Mouse (Mus musculus): Measurements from ENCODE around the gene Rab40c. TPM values are rescaled to one million over a fixed set of nuclear protein-coding genes. Genes with fewer than 3 reads are reported as not detected.

Rab40c gene
- polyA plus RNA-seq, 1 experiment from 2014 or later: 11.0 TPM

DNA sequence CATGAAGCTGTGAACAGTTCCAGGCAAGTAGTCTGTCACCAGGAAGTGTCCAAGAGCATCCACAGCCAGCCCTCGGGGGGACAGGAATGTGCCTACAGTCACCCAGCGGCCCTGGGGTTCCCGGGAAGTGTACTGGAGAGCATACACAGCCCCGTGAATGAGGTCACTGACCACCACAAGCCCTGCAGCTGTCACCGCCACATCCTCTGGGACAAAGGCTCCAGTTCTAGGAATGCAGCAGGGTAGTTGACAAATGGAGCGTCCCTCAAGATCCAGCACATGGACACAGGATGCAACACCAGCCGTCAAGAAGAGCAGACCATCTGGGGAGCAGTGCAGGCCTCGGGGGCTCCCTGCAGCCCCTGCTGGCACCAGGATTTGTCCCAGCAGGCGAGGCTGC lies 24.2 kb upstream of the Rab40c start:
- 75% methylated on average over 9 of the region's 9 CpGs for WGBS (ENCODE audit: insufficient replicate concordance)
- peaks cover 9% of the 10 kb centered on the region for H3K4me1 ChIP-seq (ENCODE audit: control insufficient read depth, insufficient read depth, low read length)
- no peaks in the 10 kb centered on the region for H3K27me3 ChIP-seq (ENCODE audit: control insufficient read depth, insufficient read depth, low read length)
- H3K36me3 ChIP-seq (ENCODE audit: control insufficient read depth, insufficient read depth, low read length): no peaks in the 10 kb centered on the region
- H3K4me2 ChIP-seq: peak overlapping the region; percentile 43
- H3K4me3 ChIP-seq (ENCODE audit: low read depth, low read length): no peak overlapping the region
- ATAC-seq (replicated peaks; ENCODE audit: insufficient number of reproducible peaks, low FRiP score, low TSS enrichment): no peak
- 0 out of 2 replicates have a peak overlapping the region, but pooled peaks have one; percentile 34 for H3K9ac ChIP-seq (ENCODE audit: low read depth, low read length)
- H3K9me3 ChIP-seq (replicated peaks; ENCODE audit: control insufficient read depth, low read length): no peaks in the 10 kb centered on the region
- H3K27ac ChIP-seq (ENCODE audit: low read depth, low read length): peak overlapping the region; percentile 85

DNA sequence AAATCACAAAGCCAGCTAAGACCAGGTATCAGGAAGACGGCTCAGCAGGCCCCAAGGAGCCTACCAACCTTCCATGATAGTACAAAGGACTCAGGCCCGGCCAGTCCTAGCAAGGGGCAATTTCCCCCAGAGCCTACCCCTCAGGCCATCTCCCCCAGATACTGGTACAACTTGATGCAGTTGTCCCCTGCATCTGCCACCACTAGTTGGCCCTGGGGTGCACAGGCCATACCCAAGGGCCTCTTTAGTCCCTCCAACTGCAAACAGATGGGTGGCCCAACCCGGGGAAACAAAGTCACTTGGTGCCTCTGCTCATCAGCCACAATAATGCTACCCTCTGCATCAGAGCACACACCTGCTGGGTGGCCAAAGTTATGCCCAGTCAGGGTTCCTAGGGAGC lies 23.7 kb upstream of the Rab40c start:
- Histone ChIP-seq H3K4me3 (ENCODE audit: low read depth, low read length) (0 out of 2 replicates have a peak overlapping the region, but pooled peaks have one; percentile 3), H3K9me3 (replicated peaks; ENCODE audit: control insufficient read depth, low read length) (no peaks in the 10 kb centered on the region), H3K36me3 (ENCODE audit: control insufficient read depth, insufficient read depth, low read length) (no peaks in the 10 kb centered on the region), H3K4me2 (peak overlapping the region; percentile 43), H3K4me1 (ENCODE audit: control insufficient read depth, insufficient read depth, low read length) (peaks cover 9% of the 10 kb centered on the region), H3K9ac (ENCODE audit: low read depth, low read length) (peak overlapping the region; percentile 34; the same call in 1 of the 2 replicates), H3K27ac (ENCODE audit: low read depth, low read length) (peak overlapping the region; percentile 85), H3K27me3 (ENCODE audit: control insufficient read depth, insufficient read depth, low read length) (no peaks in the 10 kb centered on the region)
- WGBS (ENCODE audit: insufficient replicate concordance): 67% methylated on average over 3 of the region's 3 CpGs
- no peak for ATAC-seq (replicated peaks; ENCODE audit: insufficient number of reproducible peaks, low FRiP score, low TSS enrichment)

DNA sequence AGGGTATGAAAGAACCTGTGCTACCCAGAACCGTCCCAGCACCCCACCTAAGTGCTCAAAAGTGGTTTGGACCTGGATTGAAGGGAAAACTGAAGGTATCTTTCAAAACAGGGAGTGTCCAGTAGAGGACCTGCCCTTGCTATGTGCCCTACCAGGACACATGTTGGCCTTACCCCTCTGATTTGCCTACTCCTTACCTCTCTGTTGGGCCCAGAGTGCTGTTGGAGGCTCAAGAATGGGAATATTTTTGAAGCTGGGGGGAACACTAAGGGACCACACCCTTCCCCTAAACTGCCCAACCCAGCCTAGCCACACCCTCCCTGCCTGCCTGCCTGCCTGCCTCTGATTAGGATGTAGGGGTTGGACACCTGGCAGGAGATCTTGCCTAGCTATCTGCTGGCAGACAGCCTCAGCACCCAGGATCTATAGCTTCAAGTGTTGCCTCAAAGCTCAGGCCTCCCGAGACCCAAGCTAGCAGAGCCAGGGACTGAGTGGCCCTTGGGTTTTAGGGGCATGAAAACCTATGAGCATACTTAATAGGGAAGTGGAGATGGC lies 23.1 kb upstream of the Rab40c start:
- ATAC-seq (replicated peaks; ENCODE audit: insufficient number of reproducible peaks, low FRiP score, low TSS enrichment): peak; percentile 82
- 70% methylated on average over 2 of the region's 2 CpGs for WGBS (ENCODE audit: insufficient replicate concordance)
- H3K4me2 ChIP-seq: peak overlapping the region; percentile 69
- H3K36me3 ChIP-seq (ENCODE audit: control insufficient read depth, insufficient read depth, low read length): no peaks in the 10 kb centered on the region
- H3K27ac ChIP-seq (ENCODE audit: low read depth, low read length): peak overlapping the region; percentile 88
- peak overlapping the region; percentile 99 for H3K9ac ChIP-seq (ENCODE audit: low read depth, low read length)
- H3K4me3 ChIP-seq (ENCODE audit: low read depth, low read length): peak overlapping the region; percentile 88
- peaks cover 9% of the 10 kb centered on the region for H3K4me1 ChIP-seq (ENCODE audit: control insufficient read depth, insufficient read depth, low read length)
- H3K9me3 ChIP-seq (replicated peaks; ENCODE audit: control insufficient read depth, low read length): no peaks in the 10 kb centered on the region
- H3K27me3 ChIP-seq (ENCODE audit: control insufficient read depth, insufficient read depth, low read length): no peaks in the 10 kb centered on the region

DNA sequence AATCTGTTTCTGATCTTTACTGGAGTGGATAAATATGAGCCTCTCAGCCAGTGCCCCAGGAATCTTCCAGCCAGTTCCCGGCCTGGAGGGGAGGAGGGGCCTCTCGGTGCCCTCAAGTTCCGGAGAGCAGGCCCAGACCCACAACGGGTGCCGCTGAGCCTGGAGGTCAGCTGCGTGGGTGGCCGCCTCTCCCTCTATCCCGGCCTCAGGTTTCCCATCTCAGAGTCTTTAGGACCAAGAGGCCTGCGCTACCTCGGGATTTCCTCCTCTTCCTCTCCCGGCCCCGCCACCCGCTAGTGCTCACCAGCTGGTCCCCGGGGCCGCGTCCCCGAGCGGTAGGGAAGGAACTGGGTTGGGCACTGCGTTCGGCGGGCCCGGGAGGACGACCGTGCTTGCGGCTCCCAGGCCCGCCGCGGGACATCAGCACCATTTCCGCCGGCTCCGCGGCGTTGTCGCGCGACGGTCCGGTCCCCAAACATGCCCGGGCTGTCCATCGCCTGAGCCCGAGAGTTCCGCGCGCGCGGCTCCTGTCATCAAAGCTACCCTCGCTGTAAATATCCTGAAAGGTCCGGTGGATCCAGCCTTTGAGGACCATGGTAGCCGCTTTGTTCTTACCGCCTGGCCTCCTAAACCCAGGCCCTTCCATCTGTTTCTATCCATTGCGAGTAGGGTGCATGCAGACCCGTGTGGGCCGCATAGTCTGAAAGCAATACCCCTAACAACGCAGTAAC lies 22.1 kb upstream of the Rab40c start:
- peak overlapping the region; percentile 99 for H3K9ac ChIP-seq (ENCODE audit: low read depth, low read length)
- H3K27me3 ChIP-seq (ENCODE audit: control insufficient read depth, insufficient read depth, low read length): no peaks in the 10 kb centered on the region
- ATAC-seq (replicated peaks; ENCODE audit: insufficient number of reproducible peaks, low FRiP score, low TSS enrichment): no peak
- H3K36me3 ChIP-seq (ENCODE audit: control insufficient read depth, insufficient read depth, low read length): no peaks in the 10 kb centered on the region
- H3K4me2 ChIP-seq: peak overlapping the region; percentile 69
- H3K4me1 ChIP-seq (ENCODE audit: control insufficient read depth, insufficient read depth, low read length): peaks cover 9% of the 10 kb centered on the region
- H3K4me3 ChIP-seq (ENCODE audit: low read depth, low read length): peak overlapping the region; percentile 88
- no peaks in the 10 kb centered on the region for H3K9me3 ChIP-seq (replicated peaks; ENCODE audit: control insufficient read depth, low read length)
- 3% methylated on average over 54 of the region's 54 CpGs for WGBS (ENCODE audit: insufficient replicate concordance)
- peak overlapping the region; percentile 88 for H3K27ac ChIP-seq (ENCODE audit: low read depth, low read length)

DNA sequence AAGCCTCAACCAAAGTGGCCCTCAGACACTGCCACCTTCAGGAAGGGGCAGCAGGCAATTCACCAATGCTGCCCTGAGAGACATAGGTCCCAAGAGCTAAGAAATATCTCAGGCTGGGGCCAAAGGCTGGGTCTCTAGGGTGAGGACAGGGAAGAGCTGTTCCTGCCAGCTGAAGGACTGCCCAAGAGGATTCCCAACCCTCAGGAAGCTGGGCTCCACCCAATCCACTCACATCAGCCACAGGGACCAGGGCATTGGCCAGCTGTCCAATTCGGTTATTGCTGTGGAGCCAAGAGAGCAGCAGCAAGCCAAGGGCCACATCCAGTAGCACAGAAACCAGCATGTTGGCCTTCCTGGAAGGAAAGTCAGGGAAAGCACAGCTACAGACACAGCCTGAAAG lies 15.0 kb upstream of the Rab40c start:
- Histone ChIP-seq H3K27me3 (ENCODE audit: control insufficient read depth, insufficient read depth, low read length) (no peaks in the 10 kb centered on the region), H3K4me3 (ENCODE audit: low read depth, low read length) (no peak overlapping the region), H3K4me1 (ENCODE audit: control insufficient read depth, insufficient read depth, low read length) (no peaks in the 10 kb centered on the region), H3K4me2 (no peak overlapping the region), H3K36me3 (ENCODE audit: control insufficient read depth, insufficient read depth, low read length) (peaks cover 35% of the 10 kb centered on the region), H3K9me3 (replicated peaks; ENCODE audit: control insufficient read depth, low read length) (no peaks in the 10 kb centered on the region), H3K27ac (ENCODE audit: low read depth, low read length) (no peak overlapping the region), H3K9ac (ENCODE audit: low read depth, low read length) (no peak overlapping the region)
- no peak for ATAC-seq (replicated peaks; ENCODE audit: insufficient number of reproducible peaks, low FRiP score, low TSS enrichment)
- 100% methylated on average over 1 of the region's 1 CpGs for WGBS (ENCODE audit: insufficient replicate concordance)

DNA sequence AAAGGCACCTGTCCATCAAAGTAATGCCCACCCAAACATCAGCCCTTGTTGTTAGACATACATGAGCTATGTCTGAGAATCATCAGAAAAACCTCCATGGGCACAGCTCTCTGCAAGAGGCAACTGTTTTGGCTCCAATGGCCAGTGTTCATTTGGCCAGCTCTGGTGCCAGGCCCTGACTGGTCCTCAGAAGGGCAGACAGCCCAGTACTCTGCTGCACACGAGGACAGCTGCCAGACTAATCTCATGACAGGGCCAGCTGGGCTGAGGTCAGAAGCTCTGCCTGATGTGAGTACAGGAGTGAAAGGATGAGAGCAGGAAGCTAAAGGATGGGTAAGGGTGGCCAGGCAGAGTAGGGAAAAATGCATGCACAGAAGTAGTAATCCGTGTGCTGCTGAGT lies 5.8 kb upstream of the Rab40c start:
- Histone ChIP-seq H3K36me3 (ENCODE audit: control insufficient read depth, insufficient read depth, low read length) (peaks cover 18% of the 10 kb centered on the region), H3K27me3 (ENCODE audit: control insufficient read depth, insufficient read depth, low read length) (no peaks in the 10 kb centered on the region), H3K4me2 (no peak overlapping the region), H3K4me1 (ENCODE audit: control insufficient read depth, insufficient read depth, low read length) (no peaks in the 10 kb centered on the region), H3K27ac (ENCODE audit: low read depth, low read length) (no peak overlapping the region), H3K9ac (ENCODE audit: low read depth, low read length) (no peak overlapping the region), H3K4me3 (ENCODE audit: low read depth, low read length) (no peak overlapping the region), H3K9me3 (replicated peaks; ENCODE audit: control insufficient read depth, low read length) (no peaks in the 10 kb centered on the region)
- ATAC-seq (replicated peaks; ENCODE audit: insufficient number of reproducible peaks, low FRiP score, low TSS enrichment): no peak
- 70% methylated on average over 2 of the region's 2 CpGs for WGBS (ENCODE audit: insufficient replicate concordance)

DNA sequence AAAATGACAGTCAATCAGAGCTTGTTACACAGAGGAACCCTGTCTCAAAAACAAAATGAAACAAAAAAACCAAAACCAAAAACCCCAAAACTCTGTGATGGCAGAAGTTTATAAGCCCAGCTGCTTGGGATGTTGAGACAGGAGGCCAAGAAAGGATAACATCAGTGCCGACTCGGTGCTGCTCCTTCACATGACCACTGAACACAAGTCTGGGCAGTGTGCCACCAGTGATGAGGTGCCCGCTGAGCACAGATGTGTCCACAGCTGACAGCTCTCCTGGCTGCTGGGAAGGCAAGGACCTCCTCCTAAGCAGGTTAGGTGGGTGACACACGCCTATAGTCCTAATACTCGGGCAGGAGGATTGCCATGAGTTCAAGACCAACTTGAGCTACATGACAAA lies 2.6 kb upstream of the Rab40c start:
- H3K9me3 ChIP-seq (replicated peaks; ENCODE audit: control insufficient read depth, low read length): no peaks in the 10 kb centered on the region
- ATAC-seq (replicated peaks; ENCODE audit: insufficient number of reproducible peaks, low FRiP score, low TSS enrichment): no peak
- no peak overlapping the region for H3K9ac ChIP-seq (ENCODE audit: low read depth, low read length)
- H3K27ac ChIP-seq (ENCODE audit: low read depth, low read length): no peak overlapping the region
- H3K36me3 ChIP-seq (ENCODE audit: control insufficient read depth, insufficient read depth, low read length): peaks cover 4% of the 10 kb centered on the region
- H3K4me2 ChIP-seq: no peak overlapping the region
- H3K4me1 ChIP-seq (ENCODE audit: control insufficient read depth, insufficient read depth, low read length): peaks cover 13% of the 10 kb centered on the region
- H3K27me3 ChIP-seq (ENCODE audit: control insufficient read depth, insufficient read depth, low read length): no peaks in the 10 kb centered on the region
- H3K4me3 ChIP-seq (ENCODE audit: low read depth, low read length): no peak overlapping the region
- WGBS (ENCODE audit: insufficient replicate concordance): 83% methylated on average over 5 of the region's 5 CpGs

DNA sequence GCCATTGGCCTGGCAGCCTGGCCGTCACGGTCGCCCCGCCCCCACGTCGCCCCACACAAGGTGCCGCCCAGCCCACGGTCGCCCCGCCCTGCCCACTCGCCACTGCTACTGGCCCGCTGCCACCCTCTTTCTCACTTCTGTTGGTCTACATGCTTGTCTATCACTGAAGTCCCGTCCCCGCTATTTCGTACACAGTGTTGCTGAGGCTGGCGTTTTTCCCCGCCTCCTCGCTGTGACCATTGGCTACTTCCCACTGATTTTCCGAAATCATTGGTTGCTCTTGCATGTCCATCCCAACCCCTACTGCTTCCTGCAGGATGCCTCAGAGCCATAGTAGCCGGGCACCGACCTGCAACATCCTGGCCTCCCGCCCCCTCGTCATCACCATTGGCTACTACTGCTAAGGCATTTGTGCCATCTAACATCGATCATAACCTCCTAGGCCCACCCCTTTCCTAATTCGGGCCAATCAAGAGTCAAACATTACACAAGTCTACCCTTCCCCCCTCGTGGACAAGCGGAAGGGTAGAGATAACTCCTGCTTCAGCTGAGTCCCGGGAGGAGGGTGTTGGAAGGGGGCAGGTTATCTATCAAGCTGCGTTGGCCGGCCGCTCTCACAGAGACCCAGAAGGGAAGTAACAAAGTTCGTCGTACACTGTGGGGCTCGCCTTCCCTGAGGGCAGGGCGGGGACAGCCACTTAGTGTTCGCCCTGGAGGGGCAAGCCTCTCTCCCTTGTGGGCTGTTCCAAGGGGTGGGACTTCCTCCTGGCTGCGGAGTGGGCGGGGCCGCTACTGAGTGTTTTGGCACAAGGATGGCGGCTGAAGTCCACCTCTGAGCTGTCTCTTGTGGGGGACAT lies 487 bp upstream of the Rab40c start:
- no peaks in the 10 kb centered on the region for H3K9me3 ChIP-seq (replicated peaks; ENCODE audit: control insufficient read depth, low read length)
- peak; percentile 96 for ATAC-seq (replicated peaks; ENCODE audit: insufficient number of reproducible peaks, low FRiP score, low TSS enrichment)
- no peaks in the 10 kb centered on the region for H3K27me3 ChIP-seq (ENCODE audit: control insufficient read depth, insufficient read depth, low read length)

More for the DNA sequence above, 487 bp upstream of the Rab40c start:
- Histone ChIP-seq H3K4me3 (ENCODE audit: low read depth, low read length) (peak overlapping the region; percentile 95), H3K9ac (ENCODE audit: low read depth, low read length) (peak overlapping the region; percentile 72), H3K4me2 (peak overlapping the region; percentile 97), H3K4me1 (ENCODE audit: control insufficient read depth, insufficient read depth, low read length) (peaks cover 14% of the 10 kb centered on the region), H3K36me3 (ENCODE audit: control insufficient read depth, insufficient read depth, low read length) (0 out of 2 replicates have a peak, but pooled peaks cover 3% of the 10 kb centered on the region), H3K27ac (ENCODE audit: low read depth, low read length) (peak overlapping the region; percentile 94)
- 1% methylated on average over 39 of the region's 40 CpGs for WGBS (ENCODE audit: insufficient replicate concordance)

Data from heart, embryonic 11.5 days (tissue).